ENCODE assay signal across 9 mouse cellular contexts in genomic region chr7:98734876-98735275, GRCm38 (mm10). TPM values are rescaled to one million over a fixed set of nuclear protein-coding genes. Genes with fewer than 3 reads are reported as not detected.
DNase-seq lines count a peak whose midpoint lies in the region; ATAC-seq and TF ChIP-seq lines count a peak whose summit lies in the region.
"Had no signal": no experiment of that assay in that cellular context is flagged by ENCODE, and none has a peak within 500 bp of the region (broad histone marks: within the 10 kb centered on the region; RNA-seq: fewer than 3 reads in every experiment).

No protein-coding gene starts in this region.

- H3K9me3 ChIP-seq in kidney, postnatal 0 days (replicated peaks; ENCODE audit: low read length): no peaks in the 10 kb centered on the region
- no peaks in the 10 kb centered on the region for H3K9me3 ChIP-seq in embryonic facial prominence, embryonic 14.5 days (ENCODE audit: control insufficient read depth, low read length)
- no peaks in the 10 kb centered on the region for H3K9me3 ChIP-seq in lung, postnatal 0 days (ENCODE audit: low read length)

- WGBS in kidney, postnatal 0 days: 22% methylated on average over 10 of the region's 10 CpGs
- 10% methylated on average over 9 of the region's 10 CpGs for WGBS in embryonic facial prominence, embryonic 14.5 days
- WGBS in lung, postnatal 0 days: 9% methylated on average over 10 of the region's 10 CpGs

- no peaks in the 10 kb centered on the region for H3K4me1 ChIP-seq in kidney, postnatal 0 days (replicated peaks; ENCODE audit: insufficient read depth, low read length)
- peaks cover 6% of the 10 kb centered on the region for H3K4me1 ChIP-seq in embryonic facial prominence, embryonic 14.5 days (ENCODE audit: control insufficient read depth, insufficient read depth, low read length)
- no peaks in the 10 kb centered on the region for H3K4me1 ChIP-seq in lung, postnatal 0 days (ENCODE audit: insufficient read depth, low read depth, low read length)

- no peaks in the 10 kb centered on the region for H3K27me3 ChIP-seq in kidney, postnatal 0 days (ENCODE audit: insufficient read depth, low read length)
- 0 out of 2 replicates have a peak, but pooled peaks cover 4% of the 10 kb centered on the region for H3K27me3 ChIP-seq in embryonic facial prominence, embryonic 14.5 days (replicated peaks; ENCODE audit: control insufficient read depth, insufficient read depth, low read length)
- H3K27me3 ChIP-seq in lung, postnatal 0 days (replicated peaks; ENCODE audit: insufficient read depth, low read length): no peaks in the 10 kb centered on the region

- no peak for TF ChIP-seq CTCF in kidney, postnatal 0 days (IDR thresholded peaks at IDR 0.05; ENCODE audit: low read depth)
- no peak for TF ChIP-seq CTCF in lung, postnatal 0 days (IDR thresholded peaks at IDR 0.05)

- H3K36me3 ChIP-seq in kidney, postnatal 0 days (ENCODE audit: insufficient read depth, low read length): no peaks in the 10 kb centered on the region
- no peaks in the 10 kb centered on the region for H3K36me3 ChIP-seq in embryonic facial prominence, embryonic 14.5 days (ENCODE audit: control insufficient read depth, insufficient read depth, low read length)
- H3K36me3 ChIP-seq in lung, postnatal 0 days (ENCODE audit: insufficient read depth, low read length): no peaks in the 10 kb centered on the region

- H3K4me2 ChIP-seq in kidney, postnatal 0 days (ENCODE audit: low read length): no peak overlapping the region
- peak overlapping the region; percentile 27 for H3K4me2 ChIP-seq in embryonic facial prominence, embryonic 14.5 days (ENCODE audit: low read depth, low read length)
- no peak overlapping the region for H3K4me2 ChIP-seq in lung, postnatal 0 days (replicated peaks; ENCODE audit: low read depth, low read length)

- no peak overlapping the region for H3K27ac ChIP-seq in kidney, postnatal 0 days
- H3K27ac ChIP-seq in embryonic facial prominence, embryonic 14.5 days (replicated peaks; ENCODE audit: low read depth, low read length): 0 out of 2 replicates have a peak overlapping the region, but pooled peaks have one; percentile 56
- H3K27ac ChIP-seq in lung, postnatal 0 days (ENCODE audit: low read length): no peak overlapping the region

- ATAC-seq in kidney, postnatal 0 days (replicated peaks; ENCODE audit: low FRiP score, low read depth): peak; percentile 53; the same call in 1 of the 2 replicates
- peak; percentile 87 for ATAC-seq in embryonic facial prominence, embryonic 14.5 days (ENCODE audit: low read depth)
- ATAC-seq in lung, postnatal 0 days: no peak; the same call in 1 of the 2 replicates
- no peak for ATAC-seq in megakaryocyte-erythroid progenitor cell, adult 5-6 weeks (replicated peaks; ENCODE audit: low FRiP score, low TSS enrichment, poor library complexity, severe bottlenecking)

- intact Hi-C loops in heart, postnatal 25 days (cut with DNase I): no loop called here

- no peak overlapping the region for H3K4me3 ChIP-seq in kidney, postnatal 0 days (replicated peaks; ENCODE audit: low read depth, low read length)
- H3K4me3 ChIP-seq in embryonic facial prominence, embryonic 14.5 days (ENCODE audit: low read depth, low read length): no peak overlapping the region
- H3K4me3 ChIP-seq in lung, postnatal 0 days (ENCODE audit: low read depth, low read length): no peak overlapping the region
- H3K4me3 ChIP-seq: myocyte had no signal

- no peak for TF ChIP-seq EP300 in lung, postnatal 0 days (IDR thresholded peaks at IDR 0.05)

- H3K9ac ChIP-seq in kidney, postnatal 0 days (ENCODE audit: low read depth, low read length): no peak overlapping the region
- peak overlapping the region; percentile 42; the same call in 1 of the 2 replicates for H3K9ac ChIP-seq in embryonic facial prominence, embryonic 14.5 days (ENCODE audit: low read depth, low read length)
- H3K9ac ChIP-seq in lung, postnatal 0 days (replicated peaks; ENCODE audit: low read depth): no peak overlapping the region

- DNase-seq in kidney, postnatal 0 days (ENCODE audit: low spot score): no peak
- no peak for DNase-seq in kidney, adult 8-10 months
- peak; percentile 50 for DNase-seq in Muller cell, postnatal 12 days (ENCODE audit: inconsistent ontology term)
- peak; percentile 86 for DNase-seq in embryonic facial prominence, embryonic 14.5 days (ENCODE audit: low spot score)
- DNase-seq in heart, postnatal 25 days (ENCODE audit: low spot score): peak; percentile 34
- DNase-seq in lung, postnatal 0 days (ENCODE audit: low spot score): peak; percentile 46
- DNase-seq in spleen, postnatal 10 days (ENCODE audit: low spot score in 2 of 2): no peak

RNA-seq across cellular contexts. Expression of gene Thap12, which starts 32.0 kb away (rescaled TPM):
- polyA plus RNA-seq in kidney, postnatal 0 days (2015; fragmentation: Nextera tagmentation; extraction: Ambion mirVana): 45.5 and 47.2 TPM in 2 replicates
- polyA plus RNA-seq in embryonic facial prominence, embryonic 14.5 days (2014; fragmentation: Nextera tagmentation; extraction: Ambion mirVana): 58.0 and 60.3 TPM in 2 replicates
- total RNA-seq in heart, postnatal 25 days (2021): 10 to 100 TPM; 70.0 to 76.2 TPM
- polyA plus RNA-seq in lung, postnatal 0 days (2015; fragmentation: Nextera tagmentation; extraction: Ambion mirVana): 31.8 and 34.2 TPM in 2 replicates
- total RNA-seq in megakaryocyte-erythroid progenitor cell, adult 5-6 weeks (2014; fragmentation: Nextera tagmentation): 50.1 and 50.6 TPM in 2 replicates
- 74.5 and 88.2 TPM in 2 replicates for total RNA-seq in megakaryocyte-erythroid progenitor cell, adult 5-6 weeks (2017)

Comparison
In these comparisons a context has a peak if more than half of its experiments do, and no peak if none do; other contexts are left out.
1. ATAC-seq: peak in kidney, postnatal 0 days (single experiment) and embryonic facial prominence, embryonic 14.5 days (single experiment); none in lung, postnatal 0 days (single experiment) and megakaryocyte-erythroid progenitor cell, adult 5-6 weeks (single experiment).
2. DNase-seq: peak in Muller cell, postnatal 12 days (single experiment), embryonic facial prominence, embryonic 14.5 days (single experiment), heart, postnatal 25 days (single experiment) and lung, postnatal 0 days (single experiment); none in kidney, postnatal 0 days (single experiment), kidney, adult 8-10 months (0 of 2) and spleen, postnatal 10 days (0 of 2).